Mouse (Mus musculus) frontal cortex, postnatal 10 days (tissue): ENCODE results near the gene Cmip.

Experiments
- DNase-seq, 2 experiments: peaks; one replicate each; pipeline ENCODE4 v3.0.0; 2022; ENCODE audit warnings: low spot score in 2 of 2, mixed read lengths in 1 of 2

The Cmip gene

GRCm38 (mm10) chr8:117257821-117258575, 1.1 kb downstream of the Cmip start:
- peak in 1 of 2 experiments; percentile 34 for DNase-seq

GRCm38 (mm10) chr8:117258576-117259040, 1.7 kb downstream of the Cmip start:
- no peak for DNase-seq

GRCm38 (mm10) chr8:117259431-117260001, 2.7 kb downstream of the Cmip start:
- DNase-seq = no peak

- DNase-seq = no peak
These were observed 3.5 kb downstream of the Cmip start for GRCm38 (mm10) chr8:117260234-117260929.

GRCm38 (mm10) chr8:117260930-117261475, 4.1 kb downstream of the Cmip start:
- DNase-seq = no peak

- DNase-seq = no peak
These were observed 4.8 kb downstream of the Cmip start for GRCm38 (mm10) chr8:117261702-117262101.

- no peak for DNase-seq
These were observed 5.8 kb downstream of the Cmip start for GRCm38 (mm10) chr8:117262685-117263084.

GRCm38 (mm10) chr8:117263442-117263841, 6.6 kb downstream of the Cmip start:
- DNase-seq = no peak

- no peak for DNase-seq
These were observed 8.2 kb downstream of the Cmip start for GRCm38 (mm10) chr8:117265079-117265478.

- no peak for DNase-seq
These were observed 10.7 kb downstream of the Cmip start for GRCm38 (mm10) chr8:117267403-117268129.

- DNase-seq = no peak
These were observed 21.4 kb downstream of the Cmip start for GRCm38 (mm10) chr8:117278234-117278633.

GRCm38 (mm10) chr8:117278668-117279132, 21.8 kb downstream of the Cmip start:
- no peak for DNase-seq

- DNase-seq = no peak
These were observed 23.6 kb downstream of the Cmip start for GRCm38 (mm10) chr8:117280488-117280887.

- no peak for DNase-seq
These were observed 24.8 kb downstream of the Cmip start for GRCm38 (mm10) chr8:117281676-117282075.

GRCm38 (mm10) chr8:117282141-117282950, 25.5 kb downstream of the Cmip start:
- DNase-seq = no peak

- no peak for DNase-seq
These were observed 28.1 kb downstream of the Cmip start for GRCm38 (mm10) chr8:117284768-117285484.

GRCm38 (mm10) chr8:117287966-117288365, 31.1 kb downstream of the Cmip start:
- DNase-seq = no peak

GRCm38 (mm10) chr8:117289016-117289415, 32.2 kb downstream of the Cmip start:
- no peak for DNase-seq

- DNase-seq = no peak
These were observed 33.6 kb downstream of the Cmip start for GRCm38 (mm10) chr8:117290506-117290905.

GRCm38 (mm10) chr8:117292262-117292661, 35.4 kb downstream of the Cmip start:
- DNase-seq = no peak
